Mouse (Mus musculus): ENCODE measurements around the gene Eif4e. TPM values are rescaled to one million over a fixed set of nuclear protein-coding genes. Genes with fewer than 3 reads are reported as not detected.

The Eif4e gene
- polyA plus RNA-seq, 1 experiment = 280 TPM

GRCm38 (mm10) chr3:138495166-138496145, 30.5 kb upstream of the Eif4e start:
- TF ChIP-seq CTCF (IDR thresholded peaks at IDR 0.05; ENCODE audit: borderline replicate concordance, insufficient read depth, low read length) (no peak), POLR2A (IDR thresholded peaks at IDR 0.05; ENCODE audit: low read depth, low read length) (no peak)
- H3K27ac ChIP-seq (ENCODE audit: insufficient read depth, low read length) = peak overlapping the region; percentile 65; the same call in 1 of the 2 replicates
- no peaks in the 10 kb centered on the region for H3K4me1 ChIP-seq (ENCODE audit: control insufficient read depth, insufficient read depth, low read length)
- no peak overlapping the region for H3K4me3 ChIP-seq (ENCODE audit: insufficient read depth, low read length)

GRCm38 (mm10) chr3:138498731-138499130, 27.2 kb upstream of the Eif4e start:
- no peak for TF ChIP-seq CTCF (IDR thresholded peaks at IDR 0.05; ENCODE audit: borderline replicate concordance, insufficient read depth, low read length)
- TF ChIP-seq POLR2A (IDR thresholded peaks at IDR 0.05; ENCODE audit: low read depth, low read length) = no peak

GRCm38 (mm10) chr3:138499854-138500740, 25.9 kb upstream of the Eif4e start:
- no peak overlapping the region for H3K4me3 ChIP-seq (ENCODE audit: insufficient read depth, low read length)
- TF ChIP-seq CTCF (IDR thresholded peaks at IDR 0.05; ENCODE audit: borderline replicate concordance, insufficient read depth, low read length) = no peak
- no peak for TF ChIP-seq POLR2A (IDR thresholded peaks at IDR 0.05; ENCODE audit: low read depth, low read length)
- no peaks in the 10 kb centered on the region for H3K4me1 ChIP-seq (ENCODE audit: control insufficient read depth, insufficient read depth, low read length)
- no peak overlapping the region for H3K27ac ChIP-seq (ENCODE audit: insufficient read depth, low read length)

More at GRCm38 (mm10) chr3:138498731-138499130, 27.2 kb upstream of the Eif4e start:
- Histone ChIP-seq H3K27ac (ENCODE audit: insufficient read depth, low read length) (no peak overlapping the region), H3K4me1 (ENCODE audit: control insufficient read depth, insufficient read depth, low read length) (no peaks in the 10 kb centered on the region), H3K4me3 (ENCODE audit: insufficient read depth, low read length) (no peak overlapping the region)

- TF ChIP-seq CTCF (IDR thresholded peaks at IDR 0.05; ENCODE audit: borderline replicate concordance, insufficient read depth, low read length) (no peak), POLR2A (IDR thresholded peaks at IDR 0.05; ENCODE audit: low read depth, low read length) (no peak)
- Histone ChIP-seq H3K4me3 (ENCODE audit: insufficient read depth, low read length) (no peak overlapping the region), H3K27ac (ENCODE audit: insufficient read depth, low read length) (no peak overlapping the region), H3K4me1 (ENCODE audit: control insufficient read depth, insufficient read depth, low read length) (no peaks in the 10 kb centered on the region)
These were observed 22.2 kb upstream of the Eif4e start for GRCm38 (mm10) chr3:138503754-138504153.

GRCm38 (mm10) chr3:138506749-138507148, 19.2 kb upstream of the Eif4e start:
- TF ChIP-seq CTCF (IDR thresholded peaks at IDR 0.05; ENCODE audit: borderline replicate concordance, insufficient read depth, low read length) (no peak), POLR2A (IDR thresholded peaks at IDR 0.05; ENCODE audit: low read depth, low read length) (no peak)
- Histone ChIP-seq H3K4me1 (ENCODE audit: control insufficient read depth, insufficient read depth, low read length) (no peaks in the 10 kb centered on the region), H3K4me3 (ENCODE audit: insufficient read depth, low read length) (no peak overlapping the region), H3K27ac (ENCODE audit: insufficient read depth, low read length) (no peak overlapping the region)

GRCm38 (mm10) chr3:138509581-138509980, 16.4 kb upstream of the Eif4e start:
- Histone ChIP-seq H3K4me1 (ENCODE audit: control insufficient read depth, insufficient read depth, low read length) (peaks cover 5% of the 10 kb centered on the region), H3K4me3 (ENCODE audit: insufficient read depth, low read length) (no peak overlapping the region), H3K27ac (ENCODE audit: insufficient read depth, low read length) (no peak overlapping the region)
- TF ChIP-seq POLR2A (IDR thresholded peaks at IDR 0.05; ENCODE audit: low read depth, low read length) (no peak), CTCF (IDR thresholded peaks at IDR 0.05; ENCODE audit: borderline replicate concordance, insufficient read depth, low read length) (no peak)

GRCm38 (mm10) chr3:138510471-138510870, 15.5 kb upstream of the Eif4e start:
- H3K4me1 ChIP-seq (ENCODE audit: control insufficient read depth, insufficient read depth, low read length) = peaks cover 9% of the 10 kb centered on the region
- H3K4me3 ChIP-seq (ENCODE audit: insufficient read depth, low read length) = no peak overlapping the region
- TF ChIP-seq CTCF (IDR thresholded peaks at IDR 0.05; ENCODE audit: borderline replicate concordance, insufficient read depth, low read length) (no peak), POLR2A (IDR thresholded peaks at IDR 0.05; ENCODE audit: low read depth, low read length) (no peak)
- no peak overlapping the region for H3K27ac ChIP-seq (ENCODE audit: insufficient read depth, low read length)

- no peak for TF ChIP-seq POLR2A (IDR thresholded peaks at IDR 0.05; ENCODE audit: low read depth, low read length)
- TF ChIP-seq CTCF (IDR thresholded peaks at IDR 0.05; ENCODE audit: borderline replicate concordance, insufficient read depth, low read length) = no peak
- H3K4me3 ChIP-seq (ENCODE audit: insufficient read depth, low read length) = no peak overlapping the region
- H3K4me1 ChIP-seq (ENCODE audit: control insufficient read depth, insufficient read depth, low read length) = peaks cover 13% of the 10 kb centered on the region
- H3K27ac ChIP-seq (ENCODE audit: insufficient read depth, low read length) = no peak overlapping the region; the same call in 1 of the 2 replicates
These were observed 12.7 kb upstream of the Eif4e start for GRCm38 (mm10) chr3:138513243-138513642.

- peaks cover 15% of the 10 kb centered on the region for H3K4me1 ChIP-seq (ENCODE audit: control insufficient read depth, insufficient read depth, low read length)
- TF ChIP-seq CTCF (IDR thresholded peaks at IDR 0.05; ENCODE audit: borderline replicate concordance, insufficient read depth, low read length) (no peak), POLR2A (IDR thresholded peaks at IDR 0.05; ENCODE audit: low read depth, low read length) (no peak)
These were observed 11.2 kb upstream of the Eif4e start for GRCm38 (mm10) chr3:138514749-138515148.

More at GRCm38 (mm10) chr3:138514749-138515148, 11.2 kb upstream of the Eif4e start:
- no peak overlapping the region for H3K4me3 ChIP-seq (ENCODE audit: insufficient read depth, low read length)
- H3K27ac ChIP-seq (ENCODE audit: insufficient read depth, low read length) = peak overlapping the region; percentile 52; the same call in 1 of the 2 replicates
